Mouse (Mus musculus): ENCODE results near the gene Capns2.

Capns2 gene

DNA sequence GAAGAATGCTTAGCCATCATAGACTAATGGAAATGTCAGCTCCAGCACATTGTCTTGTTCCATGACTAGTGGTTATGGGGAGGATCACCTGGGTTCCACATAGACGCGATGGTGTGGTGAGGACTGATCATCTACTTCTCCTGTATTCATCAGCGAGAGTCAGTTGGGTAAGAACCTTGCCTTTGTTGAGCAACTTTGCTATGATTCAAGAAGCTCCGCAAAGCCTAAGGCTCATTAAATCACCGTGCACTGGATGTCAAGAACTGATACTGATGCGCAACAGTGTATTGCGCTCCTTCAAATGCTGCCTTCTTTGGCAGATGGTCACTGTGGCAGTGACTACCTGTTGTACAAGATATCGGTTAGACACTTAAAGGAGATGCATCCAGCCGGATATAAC is 5.3 kb downstream of the Capns2 start:
- CTCF ChIA-PET, result no interaction called here

DNA sequence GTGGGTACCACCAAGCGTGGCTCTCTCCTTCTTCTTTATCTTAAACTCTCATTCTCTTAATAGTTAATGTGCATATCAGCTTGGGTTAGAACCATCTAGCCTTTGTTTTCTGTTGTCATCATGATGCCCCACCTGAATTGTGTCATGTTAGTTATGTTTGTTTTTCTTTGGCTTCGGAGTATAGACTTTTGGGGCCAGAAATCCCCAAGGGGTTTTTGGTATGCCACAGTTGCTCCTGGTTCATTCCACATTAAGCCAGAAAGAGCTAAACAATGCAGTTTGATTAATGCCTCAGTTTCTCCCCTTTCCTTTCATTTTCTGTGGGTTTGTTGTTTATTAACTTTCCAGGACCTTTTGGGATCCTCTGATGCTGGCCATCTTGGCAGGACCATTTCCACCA is 7.2 kb downstream of the Capns2 start:
- CTCF ChIA-PET, result no interaction called here

DNA sequence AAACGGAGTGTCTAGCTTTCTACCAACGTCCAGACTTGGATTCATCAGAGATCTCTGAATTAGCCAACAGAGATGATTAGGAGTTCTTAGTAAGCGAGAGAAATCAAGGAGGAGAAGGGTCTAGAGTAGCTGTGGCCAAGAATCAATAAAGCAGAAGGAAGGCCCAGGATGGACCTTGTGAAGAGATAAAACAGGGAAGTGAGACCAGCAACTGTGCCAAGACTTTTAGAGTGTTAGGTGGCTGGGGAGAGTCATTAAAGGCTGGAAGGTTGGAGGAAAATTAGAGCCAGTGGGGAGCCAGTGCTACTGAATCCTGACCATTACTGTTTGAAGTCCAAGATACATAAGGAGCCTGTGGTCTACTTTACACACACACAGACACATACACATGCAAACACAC is 10.3 kb downstream of the Capns2 start:
- CTCF ChIA-PET, result no interaction called here

- CTCF ChIA-PET, result no interaction called here
Measured at GRCm38 (mm10) chr8:92913396-92913795, 12.2 kb downstream of the Capns2 start.

DNA sequence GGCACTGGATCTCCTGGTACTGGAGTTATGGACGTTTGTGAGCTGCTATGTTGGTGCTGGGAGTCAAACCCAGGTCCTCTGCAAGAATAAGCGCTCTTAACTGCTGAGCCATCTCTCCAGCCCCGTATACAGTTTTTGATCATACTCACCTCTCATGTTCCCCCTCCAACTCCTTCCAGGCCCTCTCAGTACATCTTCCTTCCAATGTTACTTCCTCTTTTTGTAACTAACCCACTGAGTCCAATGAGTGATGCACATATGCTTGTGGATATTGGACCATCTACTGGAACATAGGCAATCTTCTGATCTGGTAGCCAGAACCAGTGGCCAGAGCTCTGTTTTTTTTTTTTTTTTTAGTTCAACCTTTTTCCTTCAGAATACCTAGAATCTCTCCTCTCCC is 14.9 kb downstream of the Capns2 start:
- CTCF ChIA-PET, result no interaction called here

- CTCF ChIA-PET, result no interaction called here
Measured at GRCm38 (mm10) chr8:92921768-92922167, 20.6 kb downstream of the Capns2 start.

- CTCF ChIA-PET, result no interaction called here
Measured at GRCm38 (mm10) chr8:92928986-92929385, 27.8 kb downstream of the Capns2 start.

DNA sequence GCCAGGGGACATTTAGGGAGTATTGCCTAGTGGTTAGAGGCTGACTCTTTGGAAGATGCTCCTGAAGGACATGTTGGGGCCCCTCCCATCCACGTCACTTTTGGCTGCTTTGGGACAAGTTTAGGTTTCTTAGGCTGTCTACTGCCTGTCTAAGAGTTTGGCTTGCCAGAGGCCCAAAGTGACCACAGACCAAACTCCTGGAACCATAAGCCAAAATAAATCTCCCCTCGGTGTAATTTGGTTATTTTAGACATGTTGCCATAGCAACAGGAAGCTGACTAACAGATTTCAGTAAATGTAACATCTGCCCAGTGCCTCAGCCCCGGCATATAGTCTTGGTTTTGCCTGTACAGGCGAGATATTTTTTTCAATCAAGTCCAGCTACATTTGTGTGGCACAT is 36.8 kb downstream of the Capns2 start:
- CTCF ChIA-PET, result no interaction called here

- CTCF ChIA-PET, result no interaction called here
Measured at GRCm38 (mm10) chr8:92949071-92949470, 47.9 kb downstream of the Capns2 start.

DNA sequence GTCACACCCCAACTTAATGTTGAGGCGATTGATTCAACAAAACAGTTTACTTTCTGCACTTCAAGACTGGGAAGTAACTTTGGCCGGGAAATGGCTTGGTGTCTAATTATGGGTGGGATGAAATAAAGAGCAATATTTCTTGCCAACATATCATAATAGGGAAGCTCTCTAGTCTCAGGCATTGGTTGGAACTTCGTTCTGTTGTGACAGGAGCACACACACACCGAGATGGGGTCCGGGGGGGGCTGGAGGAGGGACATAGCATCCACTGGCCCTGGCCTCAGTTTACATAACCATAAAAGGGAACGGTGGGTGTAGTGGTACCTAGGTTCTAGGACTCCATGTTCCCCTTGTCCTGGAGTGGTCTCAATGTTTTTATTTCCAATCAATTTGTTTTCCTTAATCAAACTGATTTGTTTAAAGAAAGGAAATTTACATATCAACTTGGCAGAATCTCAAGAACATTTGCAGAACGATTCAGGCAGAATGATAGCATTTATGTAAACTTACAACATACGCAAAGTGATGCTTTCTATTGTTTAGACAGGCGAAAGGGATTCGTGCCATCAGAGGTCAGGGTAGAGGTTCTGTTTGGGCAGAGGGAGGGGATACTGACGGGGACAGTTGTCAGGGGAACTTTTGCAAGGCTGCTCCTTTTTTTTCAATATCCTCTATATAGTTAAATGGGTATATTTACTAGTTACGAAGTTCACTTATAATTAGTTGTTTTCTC is 49.6 kb downstream of the Capns2 start:
- CTCF ChIA-PET, result no interaction called here
